Mouse (Mus musculus): Measurements from ENCODE around the gene Asb11.

The Asb11 gene

DNA sequence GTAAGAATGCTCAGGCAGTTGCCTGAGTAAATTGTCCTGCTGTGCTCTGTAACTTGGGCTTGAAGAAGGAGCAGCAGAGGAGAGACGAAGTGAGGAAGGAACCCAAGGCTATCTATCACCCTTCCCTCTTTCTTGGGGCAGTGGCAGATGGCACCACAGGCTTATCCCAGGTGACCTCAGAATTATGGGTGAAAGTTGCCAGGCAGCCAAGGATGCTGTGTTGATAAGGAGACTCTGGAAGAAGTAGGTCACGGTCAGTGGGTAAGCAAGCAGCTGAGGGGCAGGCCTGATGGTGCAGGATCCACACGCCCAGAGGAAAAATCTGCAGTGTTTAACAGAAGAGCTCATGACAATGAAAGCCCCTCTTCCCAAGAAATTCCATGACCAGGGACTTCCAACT lies 4.5 kb downstream of the Asb11 start:
- no peak for DNase-seq (ENCODE audit: extremely low read depth, insufficient read length, low spot score)

DNA sequence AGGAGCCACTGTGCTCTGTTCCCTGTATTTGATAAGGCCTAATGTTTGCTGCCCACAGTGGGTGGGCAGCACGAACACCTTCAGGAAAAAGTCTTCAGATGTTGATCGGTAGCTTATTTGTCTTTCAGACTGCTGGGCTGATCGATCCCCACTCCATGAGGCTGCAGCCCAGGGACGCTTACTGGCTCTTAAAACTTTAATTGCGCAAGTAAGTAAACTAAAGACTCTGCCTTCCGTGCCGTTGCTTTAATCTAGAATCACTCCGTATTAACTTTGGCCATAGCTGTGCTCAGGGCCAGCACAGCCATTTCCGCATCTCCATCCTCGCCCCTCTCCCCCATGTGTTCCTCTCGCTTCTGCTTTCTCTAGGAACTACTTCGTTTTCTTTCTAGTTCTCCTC lies 8.8 kb downstream of the Asb11 start:
- no peak for DNase-seq (ENCODE audit: extremely low read depth, insufficient read length, low spot score)

DNA sequence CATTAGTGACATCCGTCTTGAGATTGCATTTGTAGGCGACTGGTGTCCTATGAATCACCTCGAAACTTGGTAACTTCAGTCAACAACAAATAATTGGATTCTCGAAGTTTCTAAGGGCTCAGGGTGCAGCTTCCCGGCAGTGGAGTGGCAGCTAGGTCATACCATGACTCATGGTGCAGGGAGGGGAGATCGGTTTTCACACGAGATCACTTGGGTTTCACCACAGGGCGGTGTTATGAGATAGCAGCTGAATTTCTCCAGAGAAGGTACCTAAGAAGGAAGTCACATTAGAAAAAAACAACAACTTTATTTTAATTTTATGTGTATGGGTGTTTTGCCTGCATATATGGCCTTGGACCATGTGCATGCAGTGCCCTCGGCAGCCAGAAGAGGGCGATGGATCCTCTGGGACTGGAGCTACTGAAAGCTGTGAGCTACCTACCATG lies 9.3 kb downstream of the Asb11 start:
- no peak for DNase-seq (ENCODE audit: extremely low read depth, insufficient read length, low spot score)

- DNase-seq (ENCODE audit: extremely low read depth, insufficient read length, low spot score): no peak
Observed at GRCm38 (mm10) chrX:164446835-164447681, 10.3 kb downstream of the Asb11 start.

GRCm38 (mm10) chrX:164447682-164448071 lies 10.9 kb downstream of the Asb11 start:
- DNase-seq (ENCODE audit: extremely low read depth, insufficient read length, low spot score): no peak

GRCm38 (mm10) chrX:164449201-164449600 lies 12.4 kb downstream of the Asb11 start:
- DNase-seq (ENCODE audit: extremely low read depth, insufficient read length, low spot score): no peak

DNA sequence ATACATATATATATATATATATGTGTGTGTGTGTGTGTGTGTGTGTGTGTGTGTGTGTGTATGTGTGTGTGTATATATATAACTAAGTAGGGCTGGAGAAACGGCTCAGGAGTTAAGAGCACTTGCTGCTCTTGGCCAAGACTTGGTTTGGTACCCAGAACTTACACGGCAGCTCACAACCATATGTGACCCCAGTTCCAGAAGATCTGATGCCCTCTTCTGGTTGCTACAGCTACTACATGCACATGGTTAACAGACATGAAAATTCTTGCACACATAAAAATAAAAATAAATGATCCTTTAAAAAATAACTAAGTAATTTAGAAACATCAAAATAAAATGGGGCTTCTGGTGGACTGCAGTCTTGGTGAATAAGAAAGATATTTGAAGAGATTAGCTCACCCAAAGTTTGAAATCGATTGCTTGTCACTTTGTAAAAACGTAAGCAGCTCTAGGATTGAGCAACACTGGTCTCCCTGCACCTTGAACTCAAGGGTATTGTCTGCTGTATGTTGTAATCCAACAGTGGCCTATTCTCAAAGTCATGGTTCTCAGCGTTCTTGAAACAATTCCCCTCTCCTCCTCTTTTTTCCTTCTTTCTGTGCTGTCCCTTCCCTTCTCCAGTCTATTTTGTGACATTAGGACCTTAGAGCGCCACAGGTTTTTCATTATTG lies 22.5 kb downstream of the Asb11 start:
- DNase-seq (ENCODE audit: extremely low read depth, insufficient read length, low spot score): no peak

GRCm38 (mm10) chrX:164502258-164502657 lies 65.5 kb downstream of the Asb11 start:
- DNase-seq (ENCODE audit: extremely low read depth, insufficient read length, low spot score): no peak

DNA sequence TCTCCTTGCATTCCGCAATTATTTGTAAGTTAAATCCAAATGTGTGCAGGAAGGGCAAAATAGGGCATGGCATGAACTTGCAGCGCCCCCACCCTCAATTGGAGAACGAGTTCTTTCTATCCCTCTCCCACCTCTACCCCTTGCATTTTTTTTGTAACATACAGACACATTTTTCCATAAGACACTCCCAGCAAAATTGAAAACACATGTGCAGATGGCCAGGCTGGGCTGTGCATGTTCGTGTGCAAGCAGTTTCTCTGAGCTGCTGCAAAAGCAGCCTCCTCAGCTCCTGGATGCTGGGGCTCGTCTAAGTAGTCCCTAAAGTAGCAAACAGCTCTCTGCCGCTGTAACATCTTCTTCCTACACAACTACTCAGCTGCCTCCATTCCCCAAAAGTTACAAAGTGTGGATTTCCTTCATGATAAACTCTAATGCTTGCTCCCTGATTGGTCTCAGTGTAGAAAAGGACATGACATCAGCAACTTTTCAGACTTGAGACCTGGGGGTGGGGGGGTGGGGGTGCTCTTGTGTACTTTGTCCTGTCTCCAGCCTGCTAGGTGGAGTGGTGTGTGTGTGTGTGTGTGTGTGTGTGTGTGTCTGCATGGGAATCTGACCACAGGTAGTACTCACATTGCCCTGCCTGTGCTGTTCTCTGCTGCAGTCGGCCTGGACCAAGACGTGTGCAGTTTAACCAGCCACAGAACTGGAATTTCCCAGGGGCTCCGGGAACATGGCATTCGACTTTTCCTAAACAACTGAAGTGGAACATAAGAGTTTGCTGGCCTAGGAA lies 69.1 kb downstream of the Asb11 start, which contains the start of gene Asb9:
Asb9 (plus strand) TSS at position 619 of the 790 bp plus-strand sequence.
- DNase-seq (ENCODE audit: extremely low read depth, insufficient read length, low spot score): no peak

DNA sequence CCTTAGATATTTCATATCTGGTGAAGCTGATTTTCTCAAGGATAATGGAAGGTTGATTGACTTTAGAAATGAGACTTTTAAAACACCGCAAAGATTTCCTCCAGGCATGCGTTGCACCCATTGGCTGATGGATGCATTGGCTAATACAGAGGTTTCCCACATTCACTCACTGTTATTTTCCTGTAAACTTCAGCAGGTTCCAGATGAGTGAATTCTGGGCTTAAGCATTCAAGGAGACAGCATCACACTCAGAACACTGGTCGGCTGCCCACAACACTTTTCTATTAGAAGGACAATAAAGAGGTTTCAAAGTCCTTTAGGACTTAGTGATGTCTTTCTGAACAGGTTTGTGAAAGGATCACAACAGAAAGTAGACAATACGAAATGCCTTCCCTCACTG lies 70.3 kb downstream of the Asb11 start:
- DNase-seq (ENCODE audit: extremely low read depth, insufficient read length, low spot score): no peak

DNA sequence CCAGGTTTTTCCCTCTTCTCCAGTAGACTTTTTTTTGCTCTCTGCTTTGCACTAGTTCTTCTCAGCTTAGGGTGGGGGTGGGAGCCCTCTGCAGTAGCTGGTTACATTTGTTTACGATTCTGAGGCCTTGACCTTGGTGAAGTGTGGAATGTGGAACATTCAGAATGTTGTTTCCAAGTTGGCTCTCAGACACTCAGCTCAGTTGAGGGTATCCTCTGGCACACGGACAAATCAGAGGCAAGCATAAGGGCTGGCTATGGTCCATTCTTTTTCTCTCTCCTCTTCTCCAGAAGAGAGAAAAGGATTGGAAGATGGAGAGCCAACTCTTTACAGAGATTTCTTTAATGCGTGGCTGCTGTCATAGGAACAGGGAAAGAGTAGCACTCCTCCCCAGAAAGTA lies 71.9 kb downstream of the Asb11 start:
- DNase-seq (ENCODE audit: extremely low read depth, insufficient read length, low spot score): no peak
